Mouse (Mus musculus): ENCODE results near the gene Uso1. TPM values are rescaled to one million over a fixed set of nuclear protein-coding genes. Genes with fewer than 3 reads are reported as not detected.
A peak's percentile ranks its signal among the peaks of the same experiment; 100 is the strongest.

Gene Uso1
- polyA plus RNA-seq, 1 experiment from 2014 or later, result 49.3 TPM

- H3K27me3 ChIP-seq (replicated peaks; ENCODE audit: control insufficient read depth, insufficient read depth, low read length), result no peaks in the 10 kb centered on the region
- no peaks in the 10 kb centered on the region for H3K9me3 ChIP-seq (ENCODE audit: control insufficient read depth, low read length)
- no peak overlapping the region for H3K4me3 ChIP-seq (ENCODE audit: low read depth, low read length)
- no peaks in the 10 kb centered on the region for H3K4me1 ChIP-seq (ENCODE audit: control insufficient read depth, insufficient read depth, low read length)
- H3K9ac ChIP-seq (ENCODE audit: low read depth, low read length), result no peak overlapping the region
- no peak for ATAC-seq (ENCODE audit: low read depth)
- no peaks in the 10 kb centered on the region for H3K36me3 ChIP-seq (ENCODE audit: control insufficient read depth, insufficient read depth, low read length)
- no peak for DNase-seq (ENCODE audit: low spot score)
- WGBS, result 80% methylated on average over 3 of the region's 3 CpGs
- H3K27ac ChIP-seq (replicated peaks; ENCODE audit: low read depth, low read length), result no peak overlapping the region
- no peak overlapping the region for H3K4me2 ChIP-seq (ENCODE audit: low read depth, low read length)
Measured at GRCm38 (mm10) chr5:92229514-92229913, 91.8 kb downstream of the Uso1 start.

- Histone ChIP-seq H3K36me3 (ENCODE audit: control insufficient read depth, insufficient read depth, low read length) (no peaks in the 10 kb centered on the region), H3K4me2 (ENCODE audit: low read depth, low read length) (no peak overlapping the region), H3K9me3 (ENCODE audit: control insufficient read depth, low read length) (no peaks in the 10 kb centered on the region), H3K9ac (ENCODE audit: low read depth, low read length) (no peak overlapping the region), H3K4me3 (ENCODE audit: low read depth, low read length) (no peak overlapping the region), H3K27ac (replicated peaks; ENCODE audit: low read depth, low read length) (no peak overlapping the region), H3K27me3 (replicated peaks; ENCODE audit: control insufficient read depth, insufficient read depth, low read length) (no peaks in the 10 kb centered on the region), H3K4me1 (ENCODE audit: control insufficient read depth, insufficient read depth, low read length) (no peaks in the 10 kb centered on the region)
- no peak for ATAC-seq (ENCODE audit: low read depth)
- 74% methylated on average over 11 of the region's 11 CpGs for WGBS
- DNase-seq (ENCODE audit: low spot score), result no peak
Measured at GRCm38 (mm10) chr5:92230306-92230705, 92.6 kb downstream of the Uso1 start.

- Histone ChIP-seq H3K4me3 (ENCODE audit: low read depth, low read length) (no peak overlapping the region), H3K36me3 (ENCODE audit: control insufficient read depth, insufficient read depth, low read length) (no peaks in the 10 kb centered on the region), H3K4me1 (ENCODE audit: control insufficient read depth, insufficient read depth, low read length) (no peaks in the 10 kb centered on the region), H3K9ac (ENCODE audit: low read depth, low read length) (no peak overlapping the region), H3K27ac (replicated peaks; ENCODE audit: low read depth, low read length) (no peak overlapping the region), H3K9me3 (ENCODE audit: control insufficient read depth, low read length) (no peaks in the 10 kb centered on the region), H3K27me3 (replicated peaks; ENCODE audit: control insufficient read depth, insufficient read depth, low read length) (no peaks in the 10 kb centered on the region), H3K4me2 (ENCODE audit: low read depth, low read length) (no peak overlapping the region)
- no peak for DNase-seq (ENCODE audit: low spot score)
- 73% methylated on average over 10 of the region's 10 CpGs for WGBS
- ATAC-seq (ENCODE audit: low read depth), result no peak
Measured at GRCm38 (mm10) chr5:92231836-92232235, 94.1 kb downstream of the Uso1 start.

GRCm38 (mm10) chr5:92233366-92233765 is 95.6 kb downstream of the Uso1 start:
- DNase-seq (ENCODE audit: low spot score), result no peak
- 88% methylated on average over 4 of the region's 4 CpGs for WGBS

GRCm38 (mm10) chr5:92234939-92235557 is 97.3 kb downstream of the Uso1 start:
- Histone ChIP-seq H3K9ac (ENCODE audit: low read depth, low read length) (no peak overlapping the region), H3K27ac (replicated peaks; ENCODE audit: low read depth, low read length) (no peak overlapping the region), H3K36me3 (ENCODE audit: control insufficient read depth, insufficient read depth, low read length) (no peaks in the 10 kb centered on the region), H3K4me1 (ENCODE audit: control insufficient read depth, insufficient read depth, low read length) (no peaks in the 10 kb centered on the region), H3K27me3 (replicated peaks; ENCODE audit: control insufficient read depth, insufficient read depth, low read length) (no peaks in the 10 kb centered on the region), H3K4me3 (ENCODE audit: low read depth, low read length) (no peak overlapping the region), H3K9me3 (ENCODE audit: control insufficient read depth, low read length) (no peaks in the 10 kb centered on the region), H3K4me2 (ENCODE audit: low read depth, low read length) (no peak overlapping the region)
- whole genome bisulfite sequencing, result 49% methylated on average over 5 of the region's 5 CpGs
- ATAC-seq (ENCODE audit: low read depth), result no peak
- no peak for DNase-seq (ENCODE audit: low spot score)

More at GRCm38 (mm10) chr5:92233366-92233765, 95.6 kb downstream of the Uso1 start:
- Histone ChIP-seq H3K27me3 (replicated peaks; ENCODE audit: control insufficient read depth, insufficient read depth, low read length) (no peaks in the 10 kb centered on the region), H3K9me3 (ENCODE audit: control insufficient read depth, low read length) (no peaks in the 10 kb centered on the region), H3K4me3 (ENCODE audit: low read depth, low read length) (no peak overlapping the region), H3K9ac (ENCODE audit: low read depth, low read length) (no peak overlapping the region), H3K27ac (replicated peaks; ENCODE audit: low read depth, low read length) (no peak overlapping the region), H3K4me1 (ENCODE audit: control insufficient read depth, insufficient read depth, low read length) (no peaks in the 10 kb centered on the region), H3K4me2 (ENCODE audit: low read depth, low read length) (no peak overlapping the region), H3K36me3 (ENCODE audit: control insufficient read depth, insufficient read depth, low read length) (no peaks in the 10 kb centered on the region)
- ATAC-seq (ENCODE audit: low read depth), result no peak

GRCm38 (mm10) chr5:92239333-92240232 is 101.8 kb downstream of the Uso1 start:
- Histone ChIP-seq H3K9ac (ENCODE audit: low read depth, low read length) (peak overlapping the region; percentile 1; the same call in 1 of the 2 replicates), H3K4me2 (ENCODE audit: low read depth, low read length) (peak overlapping the region; percentile 33), H3K27me3 (replicated peaks; ENCODE audit: control insufficient read depth, insufficient read depth, low read length) (no peaks in the 10 kb centered on the region), H3K9me3 (ENCODE audit: control insufficient read depth, low read length) (no peaks in the 10 kb centered on the region), H3K4me1 (ENCODE audit: control insufficient read depth, insufficient read depth, low read length) (no peaks in the 10 kb centered on the region), H3K36me3 (ENCODE audit: control insufficient read depth, insufficient read depth, low read length) (no peaks in the 10 kb centered on the region), H3K4me3 (ENCODE audit: low read depth, low read length) (0 out of 2 replicates have a peak overlapping the region, but pooled peaks have one; percentile 7), H3K27ac (replicated peaks; ENCODE audit: low read depth, low read length) (no peak overlapping the region)
- ATAC-seq (ENCODE audit: low read depth) (peak; percentile 71; the same call in 1 of the 2 replicates), DNase-seq (ENCODE audit: low spot score) (peak; percentile 61)
- WGBS, result 41% methylated on average over 29 of the region's 29 CpGs

GRCm38 (mm10) chr5:92240769-92241168 is 103.0 kb downstream of the Uso1 start:
- no peak overlapping the region for H3K27ac ChIP-seq (replicated peaks; ENCODE audit: low read depth, low read length)
- no peak overlapping the region for H3K4me3 ChIP-seq (ENCODE audit: low read depth, low read length)
- no peak overlapping the region for H3K4me2 ChIP-seq (ENCODE audit: low read depth, low read length)
- no peaks in the 10 kb centered on the region for H3K4me1 ChIP-seq (ENCODE audit: control insufficient read depth, insufficient read depth, low read length)
- DNase-seq (ENCODE audit: low spot score), result no peak
- no peaks in the 10 kb centered on the region for H3K9me3 ChIP-seq (ENCODE audit: control insufficient read depth, low read length)
- no peaks in the 10 kb centered on the region for H3K36me3 ChIP-seq (ENCODE audit: control insufficient read depth, insufficient read depth, low read length)
- H3K9ac ChIP-seq (ENCODE audit: low read depth, low read length), result no peak overlapping the region
- no peak for ATAC-seq (ENCODE audit: low read depth)
- 88% methylated on average over 12 of the region's 12 CpGs for WGBS
- no peaks in the 10 kb centered on the region for H3K27me3 ChIP-seq (replicated peaks; ENCODE audit: control insufficient read depth, insufficient read depth, low read length)

- Histone ChIP-seq H3K27ac (replicated peaks; ENCODE audit: low read depth, low read length) (no peak overlapping the region), H3K9ac (ENCODE audit: low read depth, low read length) (no peak overlapping the region), H3K27me3 (replicated peaks; ENCODE audit: control insufficient read depth, insufficient read depth, low read length) (no peaks in the 10 kb centered on the region), H3K9me3 (ENCODE audit: control insufficient read depth, low read length) (0 out of 2 replicates have a peak, but pooled peaks cover 8% of the 10 kb centered on the region), H3K4me1 (ENCODE audit: control insufficient read depth, insufficient read depth, low read length) (no peaks in the 10 kb centered on the region), H3K36me3 (ENCODE audit: control insufficient read depth, insufficient read depth, low read length) (no peaks in the 10 kb centered on the region), H3K4me3 (ENCODE audit: low read depth, low read length) (no peak overlapping the region), H3K4me2 (ENCODE audit: low read depth, low read length) (no peak overlapping the region)
- no peak for ATAC-seq (ENCODE audit: low read depth)
- no peak for DNase-seq (ENCODE audit: low spot score)
- 99% methylated on average over 2 of the region's 2 CpGs for WGBS
Measured at GRCm38 (mm10) chr5:92244900-92245299, 107.2 kb downstream of the Uso1 start.
